Mouse (Mus musculus): Measurements from ENCODE around the gene Pde10a. TPM values are rescaled to one million over a fixed set of nuclear protein-coding genes. Genes with fewer than 3 reads are reported as not detected.

Pde10a gene
- polyA plus RNA-seq, 1 experiment from 2014 or later = 4.4 TPM

DNA sequence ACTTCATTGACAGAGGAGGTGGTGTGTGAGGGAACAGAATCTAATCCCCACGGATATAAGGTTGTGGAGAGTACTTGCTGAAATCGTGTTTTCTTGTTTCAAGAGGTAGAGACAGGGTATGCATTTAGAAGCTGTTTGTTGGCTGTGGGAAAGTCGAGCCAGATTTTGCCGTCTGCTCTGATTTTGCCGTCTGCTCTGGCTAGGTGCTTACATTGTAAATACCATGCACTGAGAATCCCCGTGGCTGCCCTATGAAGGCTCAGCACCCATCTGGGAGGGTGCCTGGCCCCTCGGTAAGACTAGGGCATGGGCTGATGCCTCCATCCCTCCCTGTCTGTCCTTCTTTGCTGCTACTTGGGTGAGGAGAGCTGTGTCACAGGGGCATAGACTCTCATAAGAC, 298.4 kb downstream of the Pde10a start:
- Histone ChIP-seq H3K4me3 (replicated peaks) (no peak overlapping the region), H3K27ac (no peak overlapping the region), H3K9me3 (no peaks in the 10 kb centered on the region), H3K4me1 (replicated peaks) (no peaks in the 10 kb centered on the region), H3K27me3 (no peaks in the 10 kb centered on the region; the same call in 1 of the 2 replicates), H3K4me2 (no peak overlapping the region), H3K36me3 (no peaks in the 10 kb centered on the region), H3K9ac (replicated peaks) (no peak overlapping the region)
- no peak for ATAC-seq (ENCODE audit: insufficient number of reproducible peaks, insufficient read depth, low FRiP score, low TSS enrichment, low read depth)
- WGBS = 75% methylated on average over 7 of the region's 7 CpGs

GRCm38 (mm10) chr17:8827204-8827603, 302.0 kb downstream of the Pde10a start:
- H3K4me3 ChIP-seq (replicated peaks) = no peak overlapping the region
- H3K36me3 ChIP-seq = no peaks in the 10 kb centered on the region
- no peak overlapping the region for H3K9ac ChIP-seq (replicated peaks)
- no peak overlapping the region for H3K4me2 ChIP-seq
- no peaks in the 10 kb centered on the region for H3K4me1 ChIP-seq (replicated peaks)
- ATAC-seq (ENCODE audit: insufficient number of reproducible peaks, insufficient read depth, low FRiP score, low TSS enrichment, low read depth) = no peak
- 82% methylated on average over 9 of the region's 9 CpGs for WGBS
- no peaks in the 10 kb centered on the region for H3K9me3 ChIP-seq
- H3K27me3 ChIP-seq = no peaks in the 10 kb centered on the region; the same call in 1 of the 2 replicates
- H3K27ac ChIP-seq = no peak overlapping the region

DNA sequence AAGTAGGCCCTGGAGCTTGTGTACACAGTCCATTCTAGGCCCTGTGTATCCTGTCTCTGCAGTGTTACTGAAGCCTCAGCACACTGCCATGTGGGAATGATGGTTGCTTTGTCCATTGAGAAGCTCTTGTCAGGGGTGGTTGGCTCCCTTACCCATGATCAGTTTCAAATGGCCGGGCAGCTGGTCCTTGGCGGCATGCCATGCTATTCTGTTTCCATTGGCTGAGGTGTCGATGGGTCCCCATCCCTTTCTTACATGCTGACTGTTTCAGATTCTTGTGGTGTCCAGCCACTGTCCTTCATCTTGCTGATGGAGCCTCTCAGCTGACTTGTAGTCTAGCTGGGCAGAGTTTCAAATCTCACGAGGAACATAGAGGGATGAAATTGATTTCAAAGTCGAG, 305.8 kb downstream of the Pde10a start:
- Histone ChIP-seq H3K4me2 (no peak overlapping the region), H3K27me3 (no peaks in the 10 kb centered on the region; the same call in 1 of the 2 replicates), H3K27ac (no peak overlapping the region), H3K9ac (replicated peaks) (no peak overlapping the region), H3K4me3 (replicated peaks) (no peak overlapping the region), H3K4me1 (replicated peaks) (no peaks in the 10 kb centered on the region), H3K9me3 (no peaks in the 10 kb centered on the region), H3K36me3 (no peaks in the 10 kb centered on the region)
- WGBS = 86% methylated on average over 5 of the region's 5 CpGs
- no peak for ATAC-seq (ENCODE audit: insufficient number of reproducible peaks, insufficient read depth, low FRiP score, low TSS enrichment, low read depth)

GRCm38 (mm10) chr17:8836292-8836691, 311.1 kb downstream of the Pde10a start:
- ATAC-seq (ENCODE audit: insufficient number of reproducible peaks, insufficient read depth, low FRiP score, low TSS enrichment, low read depth) = no peak
- WGBS = 86% methylated on average over 5 of the region's 5 CpGs
- no peak overlapping the region for H3K27ac ChIP-seq
- peaks cover 11% of the 10 kb centered on the region; the same call in 1 of the 2 replicates for H3K4me1 ChIP-seq (replicated peaks)
- no peak overlapping the region for H3K4me3 ChIP-seq (replicated peaks)
- no peaks in the 10 kb centered on the region for H3K36me3 ChIP-seq
- H3K4me2 ChIP-seq = no peak overlapping the region
- no peak overlapping the region for H3K9ac ChIP-seq (replicated peaks)
- H3K27me3 ChIP-seq = no peaks in the 10 kb centered on the region
- H3K9me3 ChIP-seq = no peaks in the 10 kb centered on the region

- Histone ChIP-seq H3K9ac (replicated peaks) (no peak overlapping the region), H3K27ac (no peak overlapping the region), H3K27me3 (no peaks in the 10 kb centered on the region), H3K4me3 (replicated peaks) (no peak overlapping the region), H3K4me1 (replicated peaks) (peaks cover 24% of the 10 kb centered on the region), H3K36me3 (no peaks in the 10 kb centered on the region), H3K9me3 (no peaks in the 10 kb centered on the region), H3K4me2 (no peak overlapping the region)
- WGBS = 44% methylated on average over 8 of the region's 8 CpGs
- no peak for ATAC-seq (ENCODE audit: insufficient number of reproducible peaks, insufficient read depth, low FRiP score, low TSS enrichment, low read depth)
These were observed 313.1 kb downstream of the Pde10a start for GRCm38 (mm10) chr17:8838252-8838651.

DNA sequence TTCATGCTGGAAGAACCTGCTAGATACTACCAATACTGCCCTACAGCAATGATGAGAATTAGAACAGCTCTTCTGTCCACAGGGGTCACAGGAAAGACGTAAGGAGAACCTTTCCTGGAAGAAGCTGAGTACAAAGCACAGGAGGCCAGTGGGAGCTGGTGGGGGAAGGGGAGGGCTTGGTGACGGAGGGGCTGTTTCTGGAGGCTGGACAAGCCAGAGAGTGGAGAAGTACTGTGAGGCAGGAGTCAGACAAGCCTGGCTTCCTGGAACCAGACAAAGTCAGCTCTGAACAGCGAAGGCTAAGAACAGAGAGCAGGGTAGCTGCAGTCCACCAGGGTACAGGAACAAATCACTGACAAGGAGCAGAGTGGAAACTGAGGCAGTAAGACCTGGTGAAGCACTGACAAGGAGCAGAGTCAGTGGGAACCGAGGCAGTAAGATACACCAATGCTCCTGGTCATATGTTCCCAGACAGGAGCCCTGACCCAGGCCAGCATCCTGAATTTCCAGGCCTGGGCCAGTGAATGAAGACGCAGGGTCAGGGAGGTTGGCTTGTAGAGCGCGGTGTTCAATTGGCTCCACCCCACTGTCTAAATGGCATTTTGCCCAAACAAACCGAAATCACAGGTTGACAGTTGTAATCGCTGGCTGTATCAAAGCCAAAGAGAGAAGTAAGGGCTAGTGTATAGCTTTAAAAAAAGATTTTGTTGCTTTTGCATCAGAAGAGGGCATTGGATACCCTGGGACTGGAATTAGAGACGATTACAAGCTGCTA, 314.3 kb downstream of the Pde10a start:
- Histone ChIP-seq H3K4me3 (replicated peaks) (no peak overlapping the region), H3K36me3 (no peaks in the 10 kb centered on the region), H3K27ac (no peak overlapping the region), H3K9me3 (no peaks in the 10 kb centered on the region), H3K9ac (replicated peaks) (no peak overlapping the region), H3K4me1 (replicated peaks) (peaks cover 24% of the 10 kb centered on the region), H3K4me2 (no peak overlapping the region), H3K27me3 (no peaks in the 10 kb centered on the region)
- WGBS = 68% methylated on average over 10 of the region's 10 CpGs
- ATAC-seq (ENCODE audit: insufficient number of reproducible peaks, insufficient read depth, low FRiP score, low TSS enrichment, low read depth) = no peak

DNA sequence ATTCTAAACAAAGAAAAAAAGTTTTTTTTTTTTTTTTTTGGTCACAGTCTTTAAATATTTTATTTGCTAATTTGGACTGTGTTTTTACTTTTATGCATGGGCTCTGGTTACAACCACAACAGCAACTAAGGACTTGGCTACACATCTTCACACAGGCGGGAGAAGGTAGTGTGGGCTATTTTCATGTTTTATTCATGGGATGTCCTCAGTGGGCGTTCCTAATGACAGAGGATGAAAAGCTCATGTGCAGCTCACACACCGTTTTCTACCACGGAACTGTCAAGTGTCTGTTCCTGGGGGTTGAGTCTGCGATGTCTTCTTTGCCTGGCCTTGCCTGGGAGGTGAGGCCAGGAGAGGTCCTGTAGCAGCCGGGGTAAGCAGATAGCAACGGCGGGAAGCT, 315.9 kb downstream of the Pde10a start:
- Histone ChIP-seq H3K27ac (no peak overlapping the region), H3K36me3 (no peaks in the 10 kb centered on the region), H3K27me3 (no peaks in the 10 kb centered on the region), H3K4me3 (replicated peaks) (no peak overlapping the region), H3K9ac (replicated peaks) (no peak overlapping the region), H3K4me2 (no peak overlapping the region), H3K4me1 (replicated peaks) (peaks cover 24% of the 10 kb centered on the region), H3K9me3 (no peaks in the 10 kb centered on the region)
- 83% methylated on average over 8 of the region's 8 CpGs for WGBS
- ATAC-seq (ENCODE audit: insufficient number of reproducible peaks, insufficient read depth, low FRiP score, low TSS enrichment, low read depth) = no peak

DNA sequence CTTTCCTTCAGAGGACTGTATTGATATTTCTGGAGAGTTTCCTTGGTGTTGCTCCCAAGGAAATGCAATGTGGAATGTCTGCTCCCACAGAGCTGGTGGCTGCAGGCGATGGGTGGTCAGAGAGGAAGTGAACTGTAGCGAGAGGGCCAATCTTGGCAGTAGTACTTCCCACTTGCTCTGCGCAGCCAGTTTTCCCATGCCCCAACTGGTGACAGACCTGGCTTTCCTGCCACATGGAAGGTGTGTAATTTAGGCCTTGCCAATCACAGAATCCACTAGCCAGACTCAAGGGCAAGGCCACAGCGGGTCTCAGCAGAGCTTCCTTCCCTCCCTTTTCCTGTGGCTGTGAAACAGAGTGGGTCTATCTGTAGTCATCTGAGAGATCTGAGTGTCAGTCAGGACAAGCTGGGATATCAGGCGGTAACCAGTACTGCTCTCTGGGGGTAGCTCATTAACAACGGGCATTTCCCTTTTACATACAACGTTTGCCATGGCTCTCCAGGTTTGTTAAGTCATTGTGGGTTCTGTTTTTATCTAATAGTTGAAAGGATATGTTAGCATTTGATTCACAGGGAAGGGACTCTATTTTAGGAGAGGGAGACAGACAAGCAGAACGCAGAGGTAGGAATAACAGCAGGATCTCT, 316.8 kb downstream of the Pde10a start:
- WGBS = 77% methylated on average over 8 of the region's 8 CpGs
- Histone ChIP-seq H3K4me2 (no peak overlapping the region), H3K4me1 (replicated peaks) (peaks cover 24% of the 10 kb centered on the region), H3K9me3 (no peaks in the 10 kb centered on the region), H3K27ac (no peak overlapping the region), H3K4me3 (replicated peaks) (no peak overlapping the region), H3K36me3 (no peaks in the 10 kb centered on the region), H3K9ac (replicated peaks) (no peak overlapping the region), H3K27me3 (no peaks in the 10 kb centered on the region)
- no peak for ATAC-seq (ENCODE audit: insufficient number of reproducible peaks, insufficient read depth, low FRiP score, low TSS enrichment, low read depth)

DNA sequence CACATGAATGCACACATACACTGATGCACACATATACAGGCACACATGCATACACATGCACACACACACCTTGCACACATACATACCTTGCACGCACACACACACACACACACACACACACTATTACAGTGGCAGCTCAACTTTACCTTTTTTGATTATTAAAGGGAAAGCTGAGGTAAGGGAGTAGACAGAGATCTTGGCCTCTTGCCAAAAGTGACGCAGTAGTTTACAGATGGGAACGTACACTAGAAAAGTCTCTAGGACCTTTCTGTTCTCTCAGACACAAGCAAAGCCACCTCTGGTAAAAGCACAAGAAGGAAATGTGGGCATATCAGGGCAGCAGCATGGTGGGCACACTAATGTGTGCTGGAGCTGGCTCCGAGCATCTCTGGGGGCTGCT, 317.5 kb downstream of the Pde10a start:
- ATAC-seq (ENCODE audit: insufficient number of reproducible peaks, insufficient read depth, low FRiP score, low TSS enrichment, low read depth) = no peak
- WGBS = 60% methylated on average over 4 of the region's 4 CpGs
- H3K4me2 ChIP-seq = no peak overlapping the region

DNA sequence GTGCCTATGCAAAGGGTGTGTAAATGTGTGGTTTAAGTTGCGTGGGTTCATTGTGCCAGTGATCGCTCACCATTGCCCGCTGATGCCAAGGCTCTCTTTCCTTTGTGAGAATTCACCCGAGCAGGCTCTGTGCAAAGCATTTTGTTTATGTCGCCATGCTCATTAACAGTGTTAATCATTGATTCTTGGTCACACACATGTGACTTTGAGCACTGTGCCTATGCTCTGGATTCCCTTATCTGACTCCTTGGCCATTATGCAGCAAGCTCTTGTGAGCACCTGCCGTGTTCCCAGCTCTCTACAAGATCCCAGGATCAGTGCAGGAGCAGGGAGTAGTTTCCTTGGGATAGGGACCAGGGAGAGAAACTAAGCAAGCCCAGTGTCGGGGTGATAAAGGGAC, 318.8 kb downstream of the Pde10a start:
- Histone ChIP-seq H3K9ac (replicated peaks) (no peak overlapping the region), H3K27ac (no peak overlapping the region), H3K27me3 (no peaks in the 10 kb centered on the region), H3K4me2 (no peak overlapping the region), H3K4me3 (replicated peaks) (no peak overlapping the region), H3K4me1 (replicated peaks) (peaks cover 17% of the 10 kb centered on the region), H3K36me3 (no peaks in the 10 kb centered on the region), H3K9me3 (no peaks in the 10 kb centered on the region)
- ATAC-seq (ENCODE audit: insufficient number of reproducible peaks, insufficient read depth, low FRiP score, low TSS enrichment, low read depth) = no peak
- 87% methylated on average over 7 of the region's 7 CpGs for WGBS

More for the DNA sequence above, 317.5 kb downstream of the Pde10a start:
- Histone ChIP-seq H3K27ac (no peak overlapping the region), H3K4me1 (replicated peaks) (peaks cover 24% of the 10 kb centered on the region), H3K9me3 (no peaks in the 10 kb centered on the region), H3K36me3 (no peaks in the 10 kb centered on the region), H3K4me3 (replicated peaks) (no peak overlapping the region), H3K9ac (replicated peaks) (no peak overlapping the region), H3K27me3 (no peaks in the 10 kb centered on the region)

- H3K36me3 ChIP-seq = no peaks in the 10 kb centered on the region
- H3K9ac ChIP-seq (replicated peaks) = no peak overlapping the region
- no peak for ATAC-seq (ENCODE audit: insufficient number of reproducible peaks, insufficient read depth, low FRiP score, low TSS enrichment, low read depth)
- H3K9me3 ChIP-seq = no peaks in the 10 kb centered on the region
- H3K27me3 ChIP-seq = no peaks in the 10 kb centered on the region
- H3K27ac ChIP-seq = no peak overlapping the region
- 43% methylated on average over 6 of the region's 6 CpGs for WGBS
- H3K4me1 ChIP-seq (replicated peaks) = peaks cover 18% of the 10 kb centered on the region
- H3K4me2 ChIP-seq = no peak overlapping the region
- H3K4me3 ChIP-seq (replicated peaks) = no peak overlapping the region
These were observed 321.3 kb downstream of the Pde10a start for GRCm38 (mm10) chr17:8846506-8846905.

Data from limb, embryonic 12.5 days (tissue).